Mouse (Mus musculus): Measurements from ENCODE around the gene Lingo3. TPM values are rescaled to one million over a fixed set of nuclear protein-coding genes. Genes with fewer than 3 reads are reported as not detected.
"Not testable (repeated sequence)": the region's sequence is repeated elsewhere in the genome, so short reads cannot be mapped to it uniquely, and the experiment has no call there.

Lingo3 gene
- total RNA-seq, 2 experiments from 2014 or later, result 1.6 TPM; not detected in 1

- ATAC-seq (replicated peaks; ENCODE audit: low FRiP score, low TSS enrichment, poor library complexity, severe bottlenecking), result no peak
Observed at GRCm38 (mm10) chr10:80845732-80846131, 1.9 kb upstream of the Lingo3 start.

DNA sequence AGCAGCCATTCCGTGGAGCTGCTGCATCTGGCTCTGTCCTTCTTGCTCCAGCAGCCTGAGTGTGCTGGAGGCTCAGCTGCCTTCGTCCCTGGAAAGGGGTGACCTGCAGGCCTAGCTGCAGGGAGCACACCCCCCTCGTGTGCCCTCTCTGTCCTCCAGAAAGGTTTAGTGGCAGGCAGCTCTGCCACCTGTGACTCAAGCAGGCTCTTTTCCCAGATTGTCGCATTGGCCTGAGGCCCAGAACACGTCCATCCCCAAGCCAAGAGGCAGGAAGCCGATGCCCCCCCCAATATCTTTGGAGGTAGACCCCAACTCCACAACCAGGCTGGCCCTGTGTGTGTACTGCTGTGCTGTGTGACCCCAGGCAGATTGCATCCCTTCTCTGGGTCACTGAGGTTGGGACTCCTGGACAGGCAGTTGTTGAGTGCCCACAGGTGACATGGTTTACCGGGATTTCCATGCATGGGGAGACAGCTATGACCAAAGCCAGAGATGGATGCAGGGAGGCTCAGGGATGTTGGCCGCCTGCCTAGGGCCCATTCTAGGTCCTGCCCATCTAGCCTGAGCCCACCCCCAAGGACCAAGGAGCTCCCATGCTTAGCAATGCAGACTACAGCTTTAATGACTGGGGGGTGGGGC, 1.3 kb upstream of the Lingo3 start:
- ATAC-seq (replicated peaks; ENCODE audit: low FRiP score, low TSS enrichment, poor library complexity, severe bottlenecking), result no peak

DNA sequence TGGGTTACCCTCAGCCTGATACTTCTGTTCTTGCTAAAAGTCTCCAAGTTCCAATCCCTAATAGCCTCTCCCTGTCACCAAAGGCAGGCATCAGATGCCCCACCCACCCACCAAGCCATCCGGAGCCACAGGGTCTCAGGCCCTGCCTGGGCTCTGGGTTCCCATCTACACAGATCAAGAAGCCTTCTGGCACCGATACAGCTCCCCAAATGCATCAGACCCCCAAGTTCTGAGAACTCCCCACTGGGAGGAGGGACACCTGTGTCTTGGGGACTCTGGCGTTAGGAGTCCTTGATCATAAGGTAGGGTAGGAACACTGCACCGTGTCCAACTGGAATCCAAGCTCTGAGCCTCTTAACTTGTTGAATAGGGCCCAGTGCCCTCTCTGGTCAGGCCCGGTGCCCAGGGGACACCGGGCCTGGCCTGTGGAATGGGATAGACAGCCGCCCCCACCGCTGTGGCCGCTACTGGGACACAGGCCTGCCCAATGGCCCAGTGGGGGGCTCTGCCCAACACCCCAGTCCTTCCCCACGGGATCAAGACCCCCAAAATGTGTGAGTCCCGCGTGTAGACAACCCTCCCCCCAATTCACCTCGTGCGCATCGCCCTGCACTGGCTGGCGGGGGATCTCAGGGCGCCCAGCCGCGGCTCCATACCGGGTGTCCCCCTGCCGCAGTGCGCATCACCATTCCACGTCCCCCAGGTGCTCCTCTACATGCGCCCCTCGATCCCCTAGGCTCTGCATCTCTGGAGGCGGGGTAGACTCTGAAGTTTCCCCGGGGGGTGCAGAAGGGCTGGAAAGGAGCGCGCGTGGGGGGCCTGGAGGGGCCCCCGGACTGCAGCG, 530 bp downstream of the Lingo3 start:
- no peak for ATAC-seq (replicated peaks; ENCODE audit: low FRiP score, low TSS enrichment, poor library complexity, severe bottlenecking)

- ATAC-seq (replicated peaks; ENCODE audit: low FRiP score, low TSS enrichment, poor library complexity, severe bottlenecking), result no peak
Observed at GRCm38 (mm10) chr10:80842334-80842733, 1.5 kb downstream of the Lingo3 start.

- no peak for ATAC-seq (replicated peaks; ENCODE audit: low FRiP score, low TSS enrichment, poor library complexity, severe bottlenecking)
Observed at GRCm38 (mm10) chr10:80841685-80842084, 2.2 kb downstream of the Lingo3 start.

- ATAC-seq (replicated peaks; ENCODE audit: low FRiP score, low TSS enrichment, poor library complexity, severe bottlenecking), result no peak
Observed at GRCm38 (mm10) chr10:80839848-80840247, 4.0 kb downstream of the Lingo3 start.

GRCm38 (mm10) chr10:80838346-80838912, 5.4 kb downstream of the Lingo3 start:
- no peak for ATAC-seq (replicated peaks; ENCODE audit: low FRiP score, low TSS enrichment, poor library complexity, severe bottlenecking)

- ATAC-seq (replicated peaks; ENCODE audit: low FRiP score, low TSS enrichment, poor library complexity, severe bottlenecking), result no peak
Observed at GRCm38 (mm10) chr10:80837827-80838226, 6.0 kb downstream of the Lingo3 start.

DNA sequence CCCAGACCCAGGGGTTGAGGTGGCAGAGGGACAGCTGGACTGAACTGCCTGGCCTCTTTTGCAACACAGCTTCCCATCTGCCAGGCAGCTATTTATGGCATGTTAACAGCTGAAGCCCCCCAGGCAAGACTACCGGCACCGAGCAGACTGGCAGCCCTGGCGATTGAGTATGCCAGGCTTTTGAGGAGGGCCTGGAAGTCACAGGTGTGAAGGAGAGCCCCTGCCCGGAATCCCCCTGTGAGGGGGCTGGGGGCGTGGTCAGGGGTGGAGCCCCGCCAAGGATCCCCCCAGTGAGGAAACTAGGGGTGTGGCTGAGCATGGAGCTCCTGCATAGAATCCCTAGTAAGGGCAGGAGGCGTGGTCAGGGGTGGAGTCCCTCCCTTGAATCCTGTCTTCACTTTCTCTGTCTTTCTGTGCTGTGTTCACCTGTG, 6.9 kb downstream of the Lingo3 start:
- no peak for ATAC-seq (replicated peaks; ENCODE audit: low FRiP score, low TSS enrichment, poor library complexity, severe bottlenecking)

- ATAC-seq (replicated peaks; ENCODE audit: low FRiP score, low TSS enrichment, poor library complexity, severe bottlenecking), result no peak
Observed at GRCm38 (mm10) chr10:80835617-80836016, 8.2 kb downstream of the Lingo3 start.

DNA sequence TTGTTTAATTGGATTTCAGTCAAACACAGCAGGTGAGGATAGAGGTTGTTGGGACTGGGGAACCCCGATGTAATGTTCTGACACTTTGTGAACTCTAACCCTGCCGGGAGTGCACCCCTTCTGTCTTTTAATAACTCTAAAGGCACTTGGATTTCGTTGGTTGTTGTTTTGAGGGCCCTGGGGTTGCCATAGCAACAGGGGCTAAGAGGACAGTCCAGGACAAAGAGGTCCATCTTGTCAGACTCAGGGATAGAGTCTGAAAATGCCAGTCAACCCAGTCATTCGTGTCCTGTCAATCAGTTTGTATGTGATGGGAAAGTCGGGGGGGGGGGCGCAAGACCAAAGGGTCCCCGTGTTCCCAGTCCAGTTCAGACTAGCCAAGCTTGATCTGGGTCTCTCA, 11.0 kb downstream of the Lingo3 start:
- no peak for ATAC-seq (replicated peaks; ENCODE audit: low FRiP score, low TSS enrichment, poor library complexity, severe bottlenecking)

DNA sequence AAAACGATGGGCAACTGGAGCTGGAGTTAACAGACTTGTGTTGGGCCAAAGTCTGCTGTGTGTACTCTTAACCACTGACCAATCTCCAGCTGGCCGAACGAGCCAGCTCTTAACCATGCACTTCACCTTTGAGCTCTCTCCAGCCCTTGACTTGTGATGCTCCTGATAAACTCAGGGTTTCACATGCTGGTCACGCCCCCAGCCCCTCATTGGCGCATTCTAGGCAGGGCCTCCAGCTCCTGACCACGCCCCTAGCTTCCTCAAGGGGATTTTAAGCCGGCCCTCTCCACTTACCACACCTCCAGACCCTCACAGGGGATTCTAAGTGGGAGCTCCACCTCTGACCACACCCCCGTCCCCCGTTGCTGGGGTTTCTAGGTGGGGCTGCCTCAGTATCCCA, 12.7 kb downstream of the Lingo3 start:
- peak; percentile 22 for ATAC-seq (replicated peaks; ENCODE audit: low FRiP score, low TSS enrichment, poor library complexity, severe bottlenecking)

- ATAC-seq (replicated peaks; ENCODE audit: low FRiP score, low TSS enrichment, poor library complexity, severe bottlenecking), result no peak
Observed at GRCm38 (mm10) chr10:80829359-80830278, 14.2 kb downstream of the Lingo3 start.

GRCm38 (mm10) chr10:80828587-80828986, 15.3 kb downstream of the Lingo3 start:
- not testable (repeated sequence) for ATAC-seq (replicated peaks; ENCODE audit: low FRiP score, low TSS enrichment, poor library complexity, severe bottlenecking)

- no peak for ATAC-seq (replicated peaks; ENCODE audit: low FRiP score, low TSS enrichment, poor library complexity, severe bottlenecking)
Observed at GRCm38 (mm10) chr10:80827870-80828420, 15.9 kb downstream of the Lingo3 start.

DNA sequence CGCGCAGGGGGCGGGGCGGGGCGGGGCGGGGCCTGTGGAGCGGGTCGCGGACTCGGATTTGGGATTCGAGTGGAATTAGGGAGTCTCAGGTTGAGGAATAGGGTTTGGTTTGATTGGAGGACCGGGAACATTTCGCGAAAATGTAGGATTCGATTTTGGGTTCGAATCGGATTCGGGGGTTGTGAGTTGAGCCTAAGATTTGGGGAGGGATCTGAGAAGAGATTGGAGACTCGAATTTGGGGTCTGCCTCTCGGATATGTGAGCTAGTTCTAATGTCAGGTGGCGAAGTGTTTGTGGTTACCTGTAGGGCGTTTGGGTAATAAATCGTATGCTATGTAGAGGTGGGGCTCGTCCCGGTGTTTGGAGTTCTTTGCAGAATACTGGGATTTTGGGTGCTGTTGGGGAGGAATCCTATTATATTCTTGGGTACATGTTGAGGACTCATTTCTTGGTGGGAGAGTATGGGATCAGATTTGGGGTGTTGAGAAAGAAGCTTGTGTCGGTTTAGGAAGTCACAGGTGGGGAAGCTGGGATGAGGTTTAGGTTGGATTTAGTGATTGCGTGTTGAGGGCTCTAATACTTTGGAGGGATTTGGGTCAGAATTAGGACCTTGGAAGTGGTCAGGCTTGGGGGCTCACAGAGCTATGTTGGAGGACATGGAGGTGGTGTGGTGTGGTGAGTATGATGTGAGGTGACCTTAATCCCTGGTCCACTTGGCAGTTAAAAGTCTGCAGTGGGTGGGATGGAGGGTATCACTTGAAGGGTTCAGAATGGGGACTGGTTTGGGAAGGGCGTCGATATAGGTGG, 16.6 kb downstream of the Lingo3 start:
- no peak for ATAC-seq (replicated peaks; ENCODE audit: low FRiP score, low TSS enrichment, poor library complexity, severe bottlenecking)

DNA sequence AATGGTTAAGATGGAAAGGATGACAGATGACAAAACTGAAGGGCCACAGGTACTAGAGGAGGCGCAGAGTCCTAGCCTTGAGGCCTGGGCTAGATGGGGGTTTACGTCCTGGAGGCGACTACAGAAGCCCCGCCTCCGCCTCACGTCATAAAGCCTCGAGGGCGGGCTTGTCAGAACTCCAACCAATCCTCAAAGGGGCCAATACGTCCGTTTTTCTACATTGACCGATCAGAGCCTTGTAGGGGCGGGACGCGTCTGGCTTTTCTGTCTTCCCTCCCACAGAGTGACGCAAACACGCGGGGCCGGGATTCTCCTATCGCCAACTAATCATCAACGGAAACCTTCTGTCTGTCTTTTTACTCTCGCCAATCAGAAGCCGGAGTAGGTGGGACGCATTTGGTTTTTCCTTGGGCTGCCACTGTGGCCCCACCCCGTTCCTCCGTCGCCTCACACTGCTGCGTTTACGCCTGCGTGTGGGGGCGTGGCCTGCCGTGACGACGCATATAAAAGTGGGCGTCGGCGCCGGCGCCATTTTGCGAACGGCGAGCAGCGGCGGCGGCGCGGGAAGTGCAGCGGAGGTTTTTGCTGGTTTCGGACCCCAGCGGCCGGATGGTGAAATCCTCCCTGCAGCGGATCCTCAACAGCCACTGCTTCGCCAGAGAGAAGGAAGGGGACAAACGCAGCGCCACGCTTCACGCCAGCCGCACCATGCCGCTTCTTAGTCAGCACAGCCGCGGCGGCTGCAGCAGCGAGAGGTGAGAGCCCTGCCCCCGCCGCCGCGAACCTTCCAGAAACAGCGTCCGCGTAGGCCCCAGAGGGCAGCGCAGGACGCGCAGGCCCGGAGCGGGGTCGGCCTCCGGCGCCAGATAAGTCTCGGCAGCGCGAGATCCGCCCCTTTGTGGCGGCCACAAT, 17.4 kb downstream of the Lingo3 start, which contains the start of gene Oaz1:
Gene Oaz1, plus strand, starts transcription at position 506 of the 912 bp plus-strand sequence.
- ATAC-seq (replicated peaks; ENCODE audit: low FRiP score, low TSS enrichment, poor library complexity, severe bottlenecking), result peak; percentile 88

Data from megakaryocyte-erythroid progenitor cell, adult 5-6 weeks (primary cell).